Mouse (Mus musculus) MEL (cell line): ENCODE data around the gene Emc1.

ENCODE experiments used
- CHD2 ChIP-seq: IDR thresholded peaks from 2 replicates; pipeline ENCODE4 v1.6.1; 2011; ENCODE audit warnings: low read length, improper control_type of control experiment
- CTCF ChIP-seq, 3 experiments: IDR thresholded peaks in 2 of 3; conservative IDR thresholded peaks in 1 of 3; 2 replicates each; pipeline ENCODE4 v1.5.1; 2011 to 2012; ENCODE audit warnings: low read length in 3 of 3, low read depth in 2 of 3, mild to moderate bottlenecking in 2 of 3, improper control_type of control experiment in 1 of 3, inconsistent platforms in 1 of 3, mixed read lengths in 1 of 3, moderate library complexity in 1 of 3; ENCODE audit not compliant: control insufficient read depth in 1 of 3, insufficient read depth in 1 of 3, poor library complexity in 1 of 3, severe bottlenecking in 1 of 3
- EP300 ChIP-seq, 2 experiments: IDR thresholded peaks; 2 replicates each; pipeline ENCODE4 v1.6.1; 2011; ENCODE audit warnings: improper control_type of control experiment in 2 of 2, low read length in 2 of 2, low read depth in 1 of 2, mild to moderate bottlenecking in 1 of 2
- GATA1 ChIP-seq: IDR thresholded peaks from 2 replicates; pipeline ENCODE4 v1.6.1; 2011; ENCODE audit warnings: low read depth, low read length, improper control_type of control experiment
- HCFC1 ChIP-seq: IDR thresholded peaks from 2 replicates; pipeline ENCODE4 v1.6.1; 2012; ENCODE audit warnings: low read depth, mild to moderate bottlenecking, inconsistent platforms, low read length, improper control_type of control experiment, moderate library complexity
- MAFK ChIP-seq: IDR thresholded peaks from 2 replicates; pipeline ENCODE4 v1.6.1; 2011; ENCODE audit warnings: low read depth, mild to moderate bottlenecking, low read length, improper control_type of control experiment, borderline replicate concordance
- POLR2AphosphoS2 ChIP-seq: IDR thresholded peaks from 2 replicates; pipeline ENCODE4 v1.6.1; 2011; ENCODE audit warnings: low read length, improper control_type of control experiment
- SIN3A ChIP-seq: IDR thresholded peaks from 2 replicates; pipeline ENCODE4 v1.6.1; 2012; ENCODE audit warnings: low read length, improper control_type of control experiment, inconsistent platforms
- TAL1 ChIP-seq: IDR thresholded peaks from 2 replicates; pipeline ENCODE4 v1.6.1; 2012; ENCODE audit warnings: mild to moderate bottlenecking, inconsistent platforms, low read length, moderate library complexity, mixed read lengths

- TF ChIP-seq HCFC1 = no peak
- no peak for TF ChIP-seq MAFK
- no peak for TF ChIP-seq CTCF (IDR thresholded peaks at IDR 0.05 in 2 of 3, conservative IDR thresholded peaks at IDR 0.05 in 1 of 3; ENCODE audit: control insufficient read depth in 1 of 3, insufficient read depth in 1 of 3, low read depth in 2 of 3, low read length in 3 of 3, poor library complexity in 1 of 3, severe bottlenecking in 1 of 3)
- TF ChIP-seq CHD2 = no peak
- no peak for TF ChIP-seq SIN3A
- TF ChIP-seq POLR2AphosphoS2 = no peak
- no peak for TF ChIP-seq GATA1
- no peak for TF ChIP-seq EP300 (IDR thresholded peaks at IDR 0.05; ENCODE audit: low read depth in 1 of 2, low read length in 2 of 2)
- TF ChIP-seq TAL1 = no peak
These were observed 14.9 kb downstream of the Emc1 start for GRCm38 (mm10) chr4:139367336-139367735.
